Mouse (Mus musculus) hindbrain, postnatal 0 days (tissue): ENCODE results near the gene Map3k9. TPM values are rescaled to one million over a fixed set of nuclear protein-coding genes. Genes with fewer than 3 reads are reported as not detected.

ENCODE experiments used
- ATAC-seq: fragments of 200-750 bp; cut with Nextera tagmentation; 2 replicates; pipeline ENCODE4 v1.8.0; 2017; ENCODE audit warnings: mild to moderate bottlenecking, moderate TSS enrichment, moderate library complexity
- DNase-seq: peaks from one replicate; pipeline ENCODE4 v3.0.0-alpha.2; 2015; ENCODE audit warnings: low spot score
- H3K27ac ChIP-seq: fragments of 300-500 bp; sonication (generic); 2 replicates; pipeline ENCODE4 v1.5.1; 2014; ENCODE audit warnings: mild to moderate bottlenecking
- H3K27me3 ChIP-seq: fragments of 300-500 bp; sonication (generic); 2 replicates; pipeline ENCODE4 v1.6.1; 2014; ENCODE audit warnings: low read length, mixed read lengths; ENCODE audit not compliant: insufficient read depth
- H3K36me3 ChIP-seq: fragments of 300-500 bp; sonication (generic); 2 replicates; pipeline ENCODE4 v1.6.1; 2014; ENCODE audit warnings: low read length, mixed read lengths; ENCODE audit not compliant: insufficient read depth
- H3K4me1 ChIP-seq: fragments of 300-500 bp; sonication (generic); 2 replicates; pipeline ENCODE4 v1.6.1; 2014; ENCODE audit warnings: antibody characterized with exemption, low read length, mixed read lengths; ENCODE audit not compliant: insufficient read depth
- H3K4me2 ChIP-seq: fragments of 300-500 bp; sonication (generic); 2 replicates; pipeline ENCODE4 v1.6.1; 2014; ENCODE audit warnings: low read depth, mild to moderate bottlenecking, low read length, moderate library complexity, mixed read lengths
- H3K4me3 ChIP-seq: fragments of 300-500 bp; sonication (generic); 2 replicates; pipeline ENCODE4 v1.5.1; 2014; ENCODE audit warnings: low read length
- H3K9ac ChIP-seq: fragments of 300-500 bp; sonication (generic); replicated peaks from 2 replicates; pipeline ENCODE4 v1.6.1; 2014; ENCODE audit warnings: mild to moderate bottlenecking, low read length, moderate library complexity, mixed read lengths
- H3K9me3 ChIP-seq: fragments of 300-500 bp; sonication (generic); 2 replicates; pipeline ENCODE4 v1.6.1; 2016; ENCODE audit warnings: low read length, mixed read lengths
- CTCF ChIP-seq: IDR thresholded peaks from 2 replicates; pipeline ENCODE4 v1.5.1; 2016; ENCODE audit warnings: antibody characterized with exemption, control low read depth, low read depth
- WGBS: fragments of 180-500 bp; shearing (Covaris S2); extraction: QIAGEN DNeasy Blood & Tissue Kit; methylation state at CpG from one replicate; pipeline ENCODE4 v1.1.7; 2014; 5-methylcytosine and 5-hydroxymethylcytosine counted together
- polyA plus RNA-seq: library from polyadenylated mRNA; unstranded; fragments of >200 nt; fragmentation: Nextera tagmentation; extraction: Ambion mirVana; gene quantifications from 2 replicates; pipeline ENCODE4 v1.2.1, GENCODE M21; 2015
- total RNA-seq: library from RNA; depleted of rRNA; stranded (reverse); fragments of >200 nt; gene quantifications from 2 replicates; pipeline ENCODE4 v1.2.3, GENCODE M21; 2014

Map3k9 gene
- total and polyA plus RNA-seq, 2 experiments from 2014 or later = 8.4 to 60.1 TPM

- H3K36me3 ChIP-seq = peaks cover 5% of the 10 kb centered on the region; the same call in 1 of the 2 replicates
- WGBS = 92% methylated on average over 5 of the region's 5 CpGs
- no peak for TF ChIP-seq CTCF
- H3K27me3 ChIP-seq = no peaks in the 10 kb centered on the region
- no peaks in the 10 kb centered on the region for H3K4me1 ChIP-seq
- no peaks in the 10 kb centered on the region for H3K9me3 ChIP-seq
- ATAC-seq = no peak
- DNase-seq = no peak
- H3K9ac ChIP-seq = no peak overlapping the region
- no peak overlapping the region for H3K4me2 ChIP-seq
- no peak overlapping the region for H3K27ac ChIP-seq
- no peak overlapping the region for H3K4me3 ChIP-seq
These were observed 16.6 kb downstream of the Map3k9 start for GRCm38 (mm10) chr12:81764370-81764769.

- Histone ChIP-seq H3K27ac (no peak overlapping the region), H3K4me2 (no peak overlapping the region), H3K9me3 (no peaks in the 10 kb centered on the region), H3K4me1 (0 out of 2 replicates have a peak, but pooled peaks cover 6% of the 10 kb centered on the region), H3K27me3 (no peaks in the 10 kb centered on the region), H3K9ac (no peak overlapping the region), H3K36me3 (no peaks in the 10 kb centered on the region), H3K4me3 (no peak overlapping the region)
- ATAC-seq = no peak
- peak; percentile 18 for DNase-seq
- TF ChIP-seq CTCF = no peak
- 36% methylated on average over 7 of the region's 7 CpGs for WGBS
These were observed 26.3 kb downstream of the Map3k9 start for GRCm38 (mm10) chr12:81754651-81755050.

- DNase-seq = no peak
- Histone ChIP-seq H3K9me3 (no peaks in the 10 kb centered on the region), H3K9ac (no peak overlapping the region), H3K36me3 (no peaks in the 10 kb centered on the region), H3K27ac (no peak overlapping the region), H3K4me2 (no peak overlapping the region), H3K4me1 (peaks cover 11% of the 10 kb centered on the region; the same call in 1 of the 2 replicates), H3K27me3 (no peaks in the 10 kb centered on the region), H3K4me3 (no peak overlapping the region)
- WGBS = 75% methylated on average over 4 of the region's 4 CpGs
- no peak for ATAC-seq
- no peak for TF ChIP-seq CTCF
These were observed 29.9 kb downstream of the Map3k9 start for GRCm38 (mm10) chr12:81751116-81751515.

GRCm38 (mm10) chr12:81748918-81749317 is 32.1 kb downstream of the Map3k9 start:
- ATAC-seq (no peak), DNase-seq (no peak)
- 50% methylated on average over 3 of the region's 3 CpGs for WGBS
- H3K9ac ChIP-seq = no peak overlapping the region
- TF ChIP-seq CTCF = no peak
- no peaks in the 10 kb centered on the region for H3K27me3 ChIP-seq
- H3K9me3 ChIP-seq = no peaks in the 10 kb centered on the region
- H3K4me1 ChIP-seq = peaks cover 5% of the 10 kb centered on the region; the same call in 1 of the 2 replicates
- no peak overlapping the region for H3K27ac ChIP-seq
- H3K4me2 ChIP-seq = no peak overlapping the region
- H3K36me3 ChIP-seq = no peaks in the 10 kb centered on the region
- H3K4me3 ChIP-seq = no peak overlapping the region

- no peak overlapping the region for H3K9ac ChIP-seq
- H3K4me1 ChIP-seq = peaks cover 5% of the 10 kb centered on the region; the same call in 1 of the 2 replicates
- no peak overlapping the region for H3K27ac ChIP-seq
- no peak overlapping the region for H3K4me2 ChIP-seq
- no peak for DNase-seq
- no peak for TF ChIP-seq CTCF
- no peaks in the 10 kb centered on the region for H3K27me3 ChIP-seq
- no peak for ATAC-seq
- 44% methylated on average over 3 of the region's 4 CpGs for WGBS
- 0 out of 2 replicates have a peak, but pooled peaks cover 5% of the 10 kb centered on the region for H3K36me3 ChIP-seq
- H3K4me3 ChIP-seq = no peak overlapping the region
- H3K9me3 ChIP-seq = no peaks in the 10 kb centered on the region
These were observed 32.9 kb downstream of the Map3k9 start for GRCm38 (mm10) chr12:81748021-81748576.

- H3K4me2 ChIP-seq = no peak overlapping the region
- no peak overlapping the region for H3K27ac ChIP-seq
- DNase-seq (no peak), ATAC-seq (no peak)
- H3K27me3 ChIP-seq = no peaks in the 10 kb centered on the region
- 0 out of 2 replicates have a peak, but pooled peaks cover 5% of the 10 kb centered on the region for H3K36me3 ChIP-seq
- no peak overlapping the region for H3K9ac ChIP-seq
- 78% methylated on average over 9 of the region's 9 CpGs for WGBS
- no peaks in the 10 kb centered on the region for H3K9me3 ChIP-seq
- TF ChIP-seq CTCF = no peak
- peaks cover 5% of the 10 kb centered on the region; the same call in 1 of the 2 replicates for H3K4me1 ChIP-seq
- no peak overlapping the region for H3K4me3 ChIP-seq
These were observed 34.5 kb downstream of the Map3k9 start for GRCm38 (mm10) chr12:81746400-81747024.
